Mouse (Mus musculus): ENCODE results near the gene Fyn. TPM values are rescaled to one million over a fixed set of nuclear protein-coding genes. Genes with fewer than 3 reads are reported as not detected.

Gene Fyn
- total and polyA plus RNA-seq, 2 experiments from 2014 or later, result 95.2 to 120 TPM

DNA sequence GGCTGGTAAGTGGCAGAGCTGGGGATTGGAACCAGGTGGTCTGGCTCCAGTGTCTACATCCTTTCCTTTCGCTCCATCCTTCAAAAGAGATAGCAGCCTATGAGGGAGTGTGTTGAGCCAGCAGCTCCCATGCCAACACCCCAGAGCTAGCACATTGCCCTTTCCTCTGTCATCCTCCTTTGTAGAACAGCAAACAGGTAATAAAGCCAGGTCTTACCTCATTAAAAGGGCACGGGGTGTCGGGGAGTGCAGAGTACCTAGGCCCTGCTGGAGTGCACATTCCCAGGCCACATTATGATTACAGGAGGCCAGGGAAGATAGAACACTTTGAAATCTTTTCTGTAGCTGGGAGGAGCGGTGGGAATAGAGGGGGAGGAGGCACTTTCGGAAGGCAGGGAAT is 8.6 kb downstream of the Fyn start:
- 84% methylated on average over 5 of the region's 5 CpGs for WGBS
- ATAC-seq (no peak), DNase-seq (ENCODE audit: low spot score) (no peak)
- Histone ChIP-seq H3K4me1 (ENCODE audit: insufficient read depth, low read length) (peaks cover 59% of the 10 kb centered on the region), H3K9ac (replicated peaks; ENCODE audit: low read length) (no peak overlapping the region), H3K9me3 (ENCODE audit: low read length) (no peaks in the 10 kb centered on the region), H3K27me3 (ENCODE audit: insufficient read depth, low read length) (no peaks in the 10 kb centered on the region), H3K27ac (no peak overlapping the region), H3K36me3 (ENCODE audit: insufficient read depth, low read length) (no peaks in the 10 kb centered on the region), H3K4me3 (ENCODE audit: low read length) (no peak overlapping the region), H3K4me2 (ENCODE audit: low read depth, low read length) (no peak overlapping the region)
- no peak for TF ChIP-seq CTCF (IDR thresholded peaks at IDR 0.05; ENCODE audit: low read depth)

DNA sequence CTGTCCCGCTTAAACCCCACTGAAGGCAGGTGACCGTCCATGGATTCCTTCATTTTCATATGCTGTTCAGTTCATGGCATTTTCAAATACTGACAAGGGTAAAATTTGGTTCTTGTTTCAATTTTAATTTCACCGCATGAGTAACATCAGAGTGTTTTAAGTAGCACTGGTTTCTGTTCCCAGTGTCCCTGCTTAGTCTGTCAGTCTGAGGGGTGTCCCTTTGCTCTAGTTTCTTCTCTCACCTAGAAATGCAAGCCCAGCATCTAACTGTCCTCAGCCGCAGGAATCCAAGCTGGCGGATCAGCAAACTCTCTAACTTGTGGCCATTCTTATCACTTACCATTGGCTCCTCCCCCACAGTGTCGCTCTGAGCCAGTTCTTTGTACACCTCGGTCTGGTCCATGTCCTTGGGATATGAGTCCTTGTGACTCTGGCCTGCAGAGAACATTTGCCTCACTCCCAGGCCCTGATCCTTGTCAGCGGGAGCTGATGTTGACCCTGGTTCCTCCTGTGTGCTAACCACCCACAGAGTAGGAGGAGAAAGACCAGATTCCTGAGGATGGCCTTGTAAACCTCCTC is 9.5 kb downstream of the Fyn start:
- Histone ChIP-seq H3K4me2 (ENCODE audit: low read depth, low read length) (no peak overlapping the region), H3K9ac (replicated peaks; ENCODE audit: low read length) (no peak overlapping the region), H3K36me3 (ENCODE audit: insufficient read depth, low read length) (no peaks in the 10 kb centered on the region), H3K4me3 (ENCODE audit: low read length) (no peak overlapping the region), H3K27me3 (ENCODE audit: insufficient read depth, low read length) (no peaks in the 10 kb centered on the region), H3K27ac (no peak overlapping the region), H3K4me1 (ENCODE audit: insufficient read depth, low read length) (peaks cover 55% of the 10 kb centered on the region), H3K9me3 (ENCODE audit: low read length) (no peaks in the 10 kb centered on the region)
- ATAC-seq, result no peak
- TF ChIP-seq CTCF (IDR thresholded peaks at IDR 0.05; ENCODE audit: low read depth), result no peak
- 77% methylated on average over 8 of the region's 8 CpGs for WGBS
- no peak for DNase-seq (ENCODE audit: low spot score)

DNA sequence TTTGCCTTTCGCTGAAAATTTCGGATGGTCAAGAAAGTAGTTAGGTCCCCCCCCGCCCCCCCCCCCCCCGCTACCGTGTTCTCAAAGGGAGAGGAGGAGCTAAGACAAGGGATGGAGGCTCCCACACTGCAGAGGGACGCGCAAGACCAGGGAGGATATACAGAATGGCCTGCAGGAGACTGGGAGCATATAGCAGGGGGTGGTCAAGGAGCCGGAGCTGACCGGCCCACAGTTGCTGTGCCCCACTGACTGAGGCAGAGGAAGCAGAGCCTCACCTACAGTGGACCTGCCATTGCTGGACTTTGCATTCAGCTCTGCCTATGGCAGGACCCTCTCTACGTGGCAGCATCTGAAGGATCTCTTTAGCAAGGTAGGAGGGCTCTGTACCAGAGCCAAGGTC is 10.6 kb downstream of the Fyn start:
- H3K4me3 ChIP-seq (ENCODE audit: low read length), result no peak overlapping the region
- no peak overlapping the region for H3K9ac ChIP-seq (replicated peaks; ENCODE audit: low read length)
- 46% methylated on average over 10 of the region's 10 CpGs for WGBS
- peaks cover 43% of the 10 kb centered on the region for H3K4me1 ChIP-seq (ENCODE audit: insufficient read depth, low read length)
- no peak for TF ChIP-seq CTCF (IDR thresholded peaks at IDR 0.05; ENCODE audit: low read depth)
- no peak for DNase-seq (ENCODE audit: low spot score)
- ATAC-seq, result no peak
- H3K4me2 ChIP-seq (ENCODE audit: low read depth, low read length), result no peak overlapping the region
- H3K36me3 ChIP-seq (ENCODE audit: insufficient read depth, low read length), result no peaks in the 10 kb centered on the region
- no peaks in the 10 kb centered on the region for H3K9me3 ChIP-seq (ENCODE audit: low read length)
- H3K27ac ChIP-seq, result no peak overlapping the region; the same call in 1 of the 2 replicates
- H3K27me3 ChIP-seq (ENCODE audit: insufficient read depth, low read length), result no peaks in the 10 kb centered on the region

DNA sequence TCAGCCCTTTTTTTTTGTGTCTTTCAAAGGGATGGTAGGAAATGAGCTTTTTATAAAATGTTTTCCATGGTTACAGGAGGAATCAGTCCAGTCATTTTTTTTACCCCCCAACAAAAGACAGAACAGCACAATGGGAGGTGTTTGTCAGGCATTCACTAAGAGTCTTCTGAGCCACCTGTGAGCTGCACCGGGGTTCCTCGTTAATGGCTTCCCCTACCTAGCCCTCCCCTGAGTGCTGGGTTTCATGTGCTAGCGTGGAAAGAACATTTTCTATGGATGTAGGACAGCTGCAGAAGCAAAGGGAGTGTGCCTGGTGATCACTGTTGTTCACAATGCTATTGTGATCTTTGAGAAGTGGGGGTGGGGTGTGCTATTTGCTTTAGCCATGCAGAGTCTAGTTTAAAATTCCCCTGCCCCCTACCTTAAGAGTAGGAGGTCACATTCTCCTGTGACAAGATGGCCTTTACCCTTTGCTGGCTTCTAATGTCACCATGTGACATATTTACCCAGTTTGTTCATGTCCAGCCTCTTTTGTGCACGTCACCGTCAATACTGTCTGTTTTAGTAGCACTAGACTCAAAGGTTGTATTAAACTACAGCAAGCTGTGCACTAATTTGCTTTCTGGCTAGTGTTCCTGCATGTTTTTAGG is 11.2 kb downstream of the Fyn start:
- H3K4me2 ChIP-seq (ENCODE audit: low read depth, low read length), result no peak overlapping the region
- no peak overlapping the region; the same call in 1 of the 2 replicates for H3K27ac ChIP-seq
- no peaks in the 10 kb centered on the region for H3K9me3 ChIP-seq (ENCODE audit: low read length)
- H3K9ac ChIP-seq (replicated peaks; ENCODE audit: low read length), result no peak overlapping the region
- peaks cover 40% of the 10 kb centered on the region for H3K4me1 ChIP-seq (ENCODE audit: insufficient read depth, low read length)
- H3K4me3 ChIP-seq (ENCODE audit: low read length), result no peak overlapping the region
- no peak for TF ChIP-seq CTCF (IDR thresholded peaks at IDR 0.05; ENCODE audit: low read depth)
- ATAC-seq, result no peak
- WGBS, result 36% methylated on average over 5 of the region's 5 CpGs
- H3K27me3 ChIP-seq (ENCODE audit: insufficient read depth, low read length), result no peaks in the 10 kb centered on the region
- DNase-seq (ENCODE audit: low spot score), result no peak
- no peaks in the 10 kb centered on the region for H3K36me3 ChIP-seq (ENCODE audit: insufficient read depth, low read length)

DNA sequence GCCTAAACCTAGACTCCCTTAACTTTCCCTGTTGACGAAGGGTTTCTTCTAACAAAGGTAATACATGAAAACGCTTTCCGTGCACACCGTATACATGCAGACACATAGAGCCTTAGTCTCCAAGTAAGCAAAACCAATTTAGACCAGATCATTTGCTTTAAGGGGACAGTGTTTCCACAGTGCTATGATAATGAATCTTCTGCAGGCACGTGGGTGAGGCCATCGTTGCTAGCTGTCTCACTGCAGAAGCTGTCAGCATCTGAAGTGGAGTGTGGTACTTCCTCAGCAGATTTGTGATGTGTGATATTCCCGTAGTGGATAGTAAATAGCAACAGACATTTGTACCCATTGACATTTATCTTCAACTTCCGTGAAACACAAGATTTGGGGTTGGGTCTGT is 16.6 kb downstream of the Fyn start:
- Histone ChIP-seq H3K9me3 (ENCODE audit: low read length) (no peaks in the 10 kb centered on the region), H3K9ac (replicated peaks; ENCODE audit: low read length) (no peak overlapping the region), H3K27me3 (ENCODE audit: insufficient read depth, low read length) (no peaks in the 10 kb centered on the region), H3K4me1 (ENCODE audit: insufficient read depth, low read length) (peaks cover 44% of the 10 kb centered on the region), H3K27ac (no peak overlapping the region), H3K4me3 (ENCODE audit: low read length) (no peak overlapping the region), H3K36me3 (ENCODE audit: insufficient read depth, low read length) (no peaks in the 10 kb centered on the region), H3K4me2 (ENCODE audit: low read depth, low read length) (no peak overlapping the region)
- no peak for DNase-seq (ENCODE audit: low spot score)
- no peak for ATAC-seq
- 69% methylated on average over 8 of the region's 8 CpGs for WGBS
- TF ChIP-seq CTCF (IDR thresholded peaks at IDR 0.05; ENCODE audit: low read depth), result no peak

DNA sequence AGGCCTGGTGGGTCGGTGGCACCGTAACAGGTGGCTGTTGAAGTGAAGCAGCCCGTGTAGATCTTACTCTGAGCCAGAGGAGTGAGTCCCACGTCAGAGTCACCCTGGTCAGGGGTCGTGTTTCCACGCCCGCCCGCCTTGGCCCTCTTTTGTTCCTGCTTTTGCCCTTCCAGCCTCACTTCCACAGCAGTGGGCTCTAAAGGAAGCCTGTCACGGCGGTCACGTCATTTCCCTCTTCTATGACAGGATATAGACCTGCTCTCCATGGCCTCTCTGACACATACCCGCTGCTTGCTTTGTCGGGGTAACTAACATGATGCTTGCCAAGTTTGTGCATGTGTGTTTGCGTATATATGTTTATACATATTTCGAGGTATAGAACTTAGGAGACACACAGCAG is 17.5 kb downstream of the Fyn start:
- DNase-seq (ENCODE audit: low spot score), result no peak
- H3K27me3 ChIP-seq (ENCODE audit: insufficient read depth, low read length), result no peaks in the 10 kb centered on the region
- H3K9me3 ChIP-seq (ENCODE audit: low read length), result no peaks in the 10 kb centered on the region
- 43% methylated on average over 15 of the region's 15 CpGs for WGBS
- H3K9ac ChIP-seq (replicated peaks; ENCODE audit: low read length), result no peak overlapping the region
- TF ChIP-seq CTCF (IDR thresholded peaks at IDR 0.05; ENCODE audit: low read depth), result no peak
- H3K4me3 ChIP-seq (ENCODE audit: low read length), result no peak overlapping the region
- 0 out of 2 replicates have a peak overlapping the region, but pooled peaks have one; percentile 13 for H3K4me2 ChIP-seq (ENCODE audit: low read depth, low read length)
- no peak for ATAC-seq
- H3K36me3 ChIP-seq (ENCODE audit: insufficient read depth, low read length), result peaks cover 1% of the 10 kb centered on the region; the same call in 1 of the 2 replicates
- peaks cover 44% of the 10 kb centered on the region for H3K4me1 ChIP-seq (ENCODE audit: insufficient read depth, low read length)
- peak overlapping the region; percentile 65 for H3K27ac ChIP-seq

DNA sequence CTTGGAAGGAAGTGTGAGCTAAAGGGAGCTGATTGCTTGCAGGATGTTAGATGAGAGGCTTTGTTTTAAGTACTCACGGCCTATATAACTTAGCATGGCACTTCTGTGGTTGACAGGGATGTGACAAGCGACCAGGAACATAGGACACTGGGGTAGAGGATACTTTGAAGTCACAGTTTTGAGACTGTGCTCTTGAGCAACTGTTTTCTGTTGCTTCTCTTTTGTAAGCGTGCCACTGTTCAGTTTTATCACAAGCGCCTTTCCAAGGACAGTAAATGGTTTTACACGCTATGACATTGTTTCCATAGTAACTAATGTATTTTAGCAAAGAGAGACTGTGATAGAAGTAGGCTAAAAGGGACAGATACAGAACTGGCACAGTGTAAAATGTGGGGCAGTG is 18.4 kb downstream of the Fyn start:
- ATAC-seq, result peak; percentile 50
- Histone ChIP-seq H3K4me2 (ENCODE audit: low read depth, low read length) (peak overlapping the region; percentile 10; the same call in 1 of the 2 replicates), H3K27me3 (ENCODE audit: insufficient read depth, low read length) (no peaks in the 10 kb centered on the region), H3K9ac (replicated peaks; ENCODE audit: low read length) (no peak overlapping the region), H3K4me1 (ENCODE audit: insufficient read depth, low read length) (peaks cover 44% of the 10 kb centered on the region), H3K27ac (peak overlapping the region; percentile 27; the same call in 1 of the 2 replicates), H3K9me3 (ENCODE audit: low read length) (no peaks in the 10 kb centered on the region), H3K36me3 (ENCODE audit: insufficient read depth, low read length) (peaks cover 8% of the 10 kb centered on the region; the same call in 1 of the 2 replicates), H3K4me3 (ENCODE audit: low read length) (no peak overlapping the region)
- 34% methylated on average over 5 of the region's 5 CpGs for WGBS
- peak; percentile 28 for DNase-seq (ENCODE audit: low spot score)
- no peak for TF ChIP-seq CTCF (IDR thresholded peaks at IDR 0.05; ENCODE audit: low read depth)
